In genomic region chr15:102909536-102909935, GRCm38 (mm10) we compare ENCODE assay signal across 31 mouse cellular contexts. TPM values are rescaled to one million over a fixed set of nuclear protein-coding genes. Genes with fewer than 3 reads are reported as not detected.
DNase-seq lines count a peak whose midpoint lies in the region; ATAC-seq and TF ChIP-seq lines count a peak whose summit lies in the region.
"Had no signal": no experiment of that assay in that cellular context is flagged by ENCODE, and none has a peak within 500 bp of the region (broad histone marks: within the 10 kb centered on the region; RNA-seq: fewer than 3 reads in every experiment).

No protein-coding gene starts in this region.

- no peak overlapping the region for H3K4me3 ChIP-seq in hindbrain, embryonic 11.5 days (ENCODE audit: low read depth, low read length)
- no peak overlapping the region for H3K4me3 ChIP-seq in hindbrain, embryonic 12.5 days
- H3K4me3 ChIP-seq in midbrain, embryonic 10.5 days: no peak overlapping the region
- H3K4me3 ChIP-seq in midbrain, embryonic 13.5 days (replicated peaks): no peak overlapping the region
- no peak overlapping the region for H3K4me3 ChIP-seq in stomach, postnatal 0 days (ENCODE audit: low read depth, low read length)
- H3K4me3 ChIP-seq: embryonic facial prominence, embryonic 12.5 days; embryonic facial prominence, embryonic 15.5 days; forebrain, embryonic 13.5 days; heart, adult 2 months; heart, embryonic 10.5 days; hindbrain, embryonic 15.5 days had no signal

- peaks cover 83% of the 10 kb centered on the region for H3K27me3 ChIP-seq in hindbrain, embryonic 11.5 days (ENCODE audit: control insufficient read depth, insufficient read depth, low read length)
- peaks cover 95% of the 10 kb centered on the region for H3K27me3 ChIP-seq in hindbrain, embryonic 12.5 days
- H3K27me3 ChIP-seq in midbrain, embryonic 10.5 days (ENCODE audit: low read depth, poor library complexity, severe bottlenecking): peaks cover 100% of the 10 kb centered on the region
- H3K27me3 ChIP-seq in midbrain, embryonic 13.5 days: peaks cover 96% of the 10 kb centered on the region
- peaks cover 15% of the 10 kb centered on the region for H3K27me3 ChIP-seq in stomach, postnatal 0 days (ENCODE audit: control insufficient read depth, insufficient read depth, low read length)

- WGBS in hindbrain, embryonic 11.5 days: under 1% methylated on average over 4 of the region's 4 CpGs
- WGBS in hindbrain, embryonic 12.5 days: 0% methylated on average over 4 of the region's 4 CpGs
- under 1% methylated on average over 4 of the region's 4 CpGs for whole genome bisulfite sequencing in midbrain, embryonic 10.5 days
- 2% methylated on average over 4 of the region's 4 CpGs for WGBS in midbrain, embryonic 13.5 days
- WGBS in stomach, postnatal 0 days: 4% methylated on average over 4 of the region's 4 CpGs

- H3K4me2 ChIP-seq in hindbrain, embryonic 11.5 days (replicated peaks; ENCODE audit: low read depth, low read length): no peak overlapping the region
- H3K4me2 ChIP-seq in hindbrain, embryonic 12.5 days (replicated peaks): no peak overlapping the region
- no peak overlapping the region for H3K4me2 ChIP-seq in midbrain, embryonic 13.5 days (replicated peaks)
- H3K4me2 ChIP-seq in stomach, postnatal 0 days (replicated peaks; ENCODE audit: low read depth): no peak overlapping the region
- H3K4me2 ChIP-seq: embryonic facial prominence, embryonic 12.5 days; embryonic facial prominence, embryonic 15.5 days; forebrain, embryonic 13.5 days; heart, embryonic 13.5 days; hindbrain, embryonic 15.5 days had no signal

- H3K9me3 ChIP-seq in hindbrain, embryonic 11.5 days (ENCODE audit: control insufficient read depth, low read length): no peaks in the 10 kb centered on the region
- no peaks in the 10 kb centered on the region for H3K9me3 ChIP-seq in hindbrain, embryonic 12.5 days (replicated peaks)
- no peaks in the 10 kb centered on the region for H3K9me3 ChIP-seq in midbrain, embryonic 10.5 days (replicated peaks)
- no peaks in the 10 kb centered on the region for H3K9me3 ChIP-seq in midbrain, embryonic 13.5 days
- no peaks in the 10 kb centered on the region for H3K9me3 ChIP-seq in stomach, postnatal 0 days (ENCODE audit: control insufficient read depth, low read length)
- H3K9me3 ChIP-seq: embryonic facial prominence, embryonic 12.5 days; embryonic facial prominence, embryonic 15.5 days; forebrain, embryonic 13.5 days; heart, embryonic 10.5 days; heart, embryonic 13.5 days; hindbrain, embryonic 15.5 days had no signal

- H3K9ac ChIP-seq in hindbrain, embryonic 11.5 days (ENCODE audit: low read depth, low read length): no peak overlapping the region
- H3K9ac ChIP-seq in hindbrain, embryonic 12.5 days: no peak overlapping the region
- no peak overlapping the region for H3K9ac ChIP-seq in midbrain, embryonic 13.5 days (replicated peaks)
- no peak overlapping the region for H3K9ac ChIP-seq in stomach, postnatal 0 days (ENCODE audit: low read length)
- H3K9ac ChIP-seq: embryonic facial prominence, embryonic 12.5 days; embryonic facial prominence, embryonic 15.5 days; forebrain, embryonic 13.5 days; heart, embryonic 13.5 days; hindbrain, embryonic 15.5 days had no signal

- H3K27ac ChIP-seq in hindbrain, embryonic 11.5 days (ENCODE audit: low read depth, low read length): no peak overlapping the region
- no peak overlapping the region for H3K27ac ChIP-seq in hindbrain, embryonic 12.5 days
- no peak overlapping the region for H3K27ac ChIP-seq in midbrain, embryonic 10.5 days (replicated peaks)
- H3K27ac ChIP-seq in midbrain, embryonic 13.5 days: no peak overlapping the region
- no peak overlapping the region for H3K27ac ChIP-seq in stomach, postnatal 0 days (replicated peaks)
- H3K27ac ChIP-seq: embryonic facial prominence, embryonic 12.5 days; embryonic facial prominence, embryonic 15.5 days; forebrain, embryonic 13.5 days; heart, adult 2 months; heart, embryonic 10.5 days; heart, embryonic 13.5 days; hindbrain, embryonic 15.5 days had no signal

- no peak for ATAC-seq in hindbrain, embryonic 11.5 days (ENCODE audit: low FRiP score)
- no peak for ATAC-seq in hindbrain, embryonic 12.5 days (ENCODE audit: low FRiP score)
- ATAC-seq in midbrain, embryonic 13.5 days: no peak
- ATAC-seq in stomach, postnatal 0 days (ENCODE audit: low FRiP score, low TSS enrichment): no peak
- ATAC-seq: activated CD4-positive, CD25-positive, alpha-beta regulatory T cell, adult 4 months; forebrain, embryonic 13.5 days; forebrain, embryonic 16.5 days; intestine, embryonic 16.5 days had no signal

- TF ChIP-seq EP300 in stomach, postnatal 0 days (optimal IDR thresholded peaks at IDR 0.05): no peak

- no peak for TF ChIP-seq CTCF in stomach, postnatal 0 days (IDR thresholded peaks at IDR 0.05; ENCODE audit: low read depth)

- peak; percentile 57 for DNase-seq in embryo, embryonic 10.5 days (ENCODE audit: low spot score)
- DNase-seq in embryo, embryonic 10 days (ENCODE audit: low spot score): no peak
- peak; percentile 41 for DNase-seq in hindbrain, embryonic 11.5 days (ENCODE audit: low spot score)
- DNase-seq in midbrain, embryonic 10.5 days (ENCODE audit: low spot score): peak; percentile 19
- DNase-seq in embryo, embryonic 11 days: peak; percentile 39
- DNase-seq in stomach, postnatal 0 days (ENCODE audit: low spot score): no peak
- DNase-seq: adrenal gland, adult 8-10 months; adrenal gland, postnatal 25 days; cerebellum, adult 11-12 months; cerebellum, adult 8-10 months; cerebellum, postnatal 10 days; cerebellum, postnatal 36 days; gastrocnemius, postnatal 10 days; gastrocnemius, postnatal 36 days; heart, adult 2 months; heart, postnatal 14 days; heart, postnatal 4 days had no signal

- no peaks in the 10 kb centered on the region for H3K4me1 ChIP-seq in hindbrain, embryonic 11.5 days (replicated peaks; ENCODE audit: control insufficient read depth, insufficient read depth, low read length)
- H3K4me1 ChIP-seq in hindbrain, embryonic 12.5 days: no peaks in the 10 kb centered on the region
- H3K4me1 ChIP-seq in midbrain, embryonic 10.5 days: no peaks in the 10 kb centered on the region
- no peaks in the 10 kb centered on the region for H3K4me1 ChIP-seq in midbrain, embryonic 13.5 days (replicated peaks)
- H3K4me1 ChIP-seq in stomach, postnatal 0 days (replicated peaks; ENCODE audit: control insufficient read depth, insufficient read depth): no peaks in the 10 kb centered on the region
- H3K4me1 ChIP-seq: embryonic facial prominence, embryonic 12.5 days; embryonic facial prominence, embryonic 15.5 days; forebrain, embryonic 13.5 days; heart, embryonic 10.5 days; hindbrain, embryonic 15.5 days had no signal

- no peaks in the 10 kb centered on the region for H3K36me3 ChIP-seq in hindbrain, embryonic 11.5 days (ENCODE audit: control insufficient read depth, insufficient read depth, low read length)
- H3K36me3 ChIP-seq in hindbrain, embryonic 12.5 days: no peaks in the 10 kb centered on the region
- no peaks in the 10 kb centered on the region for H3K36me3 ChIP-seq in midbrain, embryonic 10.5 days
- no peaks in the 10 kb centered on the region for H3K36me3 ChIP-seq in midbrain, embryonic 13.5 days
- H3K36me3 ChIP-seq in stomach, postnatal 0 days (ENCODE audit: control insufficient read depth, insufficient read depth, low read length): no peaks in the 10 kb centered on the region
- H3K36me3 ChIP-seq: embryonic facial prominence, embryonic 12.5 days; embryonic facial prominence, embryonic 15.5 days; heart, embryonic 10.5 days; heart, embryonic 13.5 days; hindbrain, embryonic 15.5 days had no signal

RNA-seq across cellular contexts. Expression of gene Hoxc13, which starts 11.4 kb away (rescaled TPM):
- 0.11 and 0.48 TPM in 2 replicates for polyA plus RNA-seq in hindbrain, embryonic 11.5 days (2014; fragmentation: Nextera tagmentation; extraction: Ambion mirVana)
- polyA plus RNA-seq in hindbrain, embryonic 12.5 days (2016; fragmentation: Nextera tagmentation; extraction: Ambion mirVana): 0.09 and 0.17 TPM in 2 replicates
- polyA plus RNA-seq in midbrain, embryonic 10.5 days (2016; fragmentation: Nextera tagmentation; extraction: Ambion mirVana): not detected in 2 replicates
- polyA plus RNA-seq in midbrain, embryonic 13.5 days (2015; fragmentation: Nextera tagmentation; extraction: Ambion mirVana): not detected in 2 replicates
- 0.05 TPM in 1 of 2 replicates, not detected in the other for polyA plus RNA-seq in stomach, postnatal 0 days (2015; fragmentation: Nextera tagmentation; extraction: Ambion mirVana)
- polyA plus RNA-seq: activated CD4-positive, CD25-positive, alpha-beta regulatory T cell, adult 4 months; cortical plate, adult 2 months; forebrain, embryonic 13.5 days; forebrain, embryonic 16.5 days; heart, adult 2 months; heart, embryonic 10.5 days; heart, embryonic 16.5 days; hindbrain, embryonic 15.5 days; intestine, embryonic 16.5 days had no signal

RNA-seq across cellular contexts. Expression of gene Hoxc12, which starts 27.0 kb away (rescaled TPM):
- not detected in 2 replicates for polyA plus RNA-seq in hindbrain, embryonic 11.5 days (2014; fragmentation: Nextera tagmentation; extraction: Ambion mirVana)
- not detected in 2 replicates for polyA plus RNA-seq in hindbrain, embryonic 12.5 days (2016; fragmentation: Nextera tagmentation; extraction: Ambion mirVana)
- not detected in 2 replicates for polyA plus RNA-seq in midbrain, embryonic 10.5 days (2016; fragmentation: Nextera tagmentation; extraction: Ambion mirVana)
- not detected in 2 replicates for polyA plus RNA-seq in midbrain, embryonic 13.5 days (2015; fragmentation: Nextera tagmentation; extraction: Ambion mirVana)
- not detected in 2 replicates for polyA plus RNA-seq in stomach, postnatal 0 days (2015; fragmentation: Nextera tagmentation; extraction: Ambion mirVana)
- polyA plus RNA-seq: activated CD4-positive, CD25-positive, alpha-beta regulatory T cell, adult 4 months; brain, embryonic 14.5 days; cortical plate, adult 2 months; embryonic facial prominence, embryonic 12.5 days; forebrain, embryonic 13.5 days; forebrain, embryonic 16.5 days; heart, adult 2 months; heart, embryonic 10.5 days; heart, embryonic 13.5 days; heart, embryonic 16.5 days; hindbrain, embryonic 15.5 days; intestine, embryonic 16.5 days had no signal

RNA-seq across cellular contexts. Expression of gene Hoxc11, which starts 44.7 kb away (rescaled TPM):
- polyA plus RNA-seq in hindbrain, embryonic 11.5 days (2014; fragmentation: Nextera tagmentation; extraction: Ambion mirVana): not detected in 2 replicates
- polyA plus RNA-seq in hindbrain, embryonic 12.5 days (2016; fragmentation: Nextera tagmentation; extraction: Ambion mirVana): not detected in 2 replicates
- polyA plus RNA-seq in midbrain, embryonic 10.5 days (2016; fragmentation: Nextera tagmentation; extraction: Ambion mirVana): not detected in 2 replicates
- polyA plus RNA-seq in midbrain, embryonic 13.5 days (2015; fragmentation: Nextera tagmentation; extraction: Ambion mirVana): not detected in 2 replicates
- not detected in 2 replicates for polyA plus RNA-seq in stomach, postnatal 0 days (2015; fragmentation: Nextera tagmentation; extraction: Ambion mirVana)
- polyA plus RNA-seq: activated CD4-positive, CD25-positive, alpha-beta regulatory T cell, adult 4 months; brain, embryonic 14.5 days; cortical plate, adult 2 months; embryonic facial prominence, embryonic 12.5 days; embryonic facial prominence, embryonic 15.5 days; forebrain, embryonic 13.5 days; forebrain, embryonic 16.5 days; heart, adult 2 months; heart, embryonic 10.5 days; heart, embryonic 13.5 days; heart, embryonic 16.5 days; hindbrain, embryonic 15.5 days had no signal

RNA-seq across cellular contexts. Expression of gene Hoxc10, which starts 57.1 kb away (rescaled TPM):
- polyA plus RNA-seq in hindbrain, embryonic 11.5 days (2014; fragmentation: Nextera tagmentation; extraction: Ambion mirVana): not detected in 2 replicates
- not detected in 2 replicates for polyA plus RNA-seq in hindbrain, embryonic 12.5 days (2016; fragmentation: Nextera tagmentation; extraction: Ambion mirVana)
- not detected in 2 replicates for polyA plus RNA-seq in midbrain, embryonic 10.5 days (2016; fragmentation: Nextera tagmentation; extraction: Ambion mirVana)
- polyA plus RNA-seq in midbrain, embryonic 13.5 days (2015; fragmentation: Nextera tagmentation; extraction: Ambion mirVana): not detected in 2 replicates
- not detected in 2 replicates for polyA plus RNA-seq in stomach, postnatal 0 days (2015; fragmentation: Nextera tagmentation; extraction: Ambion mirVana)
- polyA plus RNA-seq: activated CD4-positive, CD25-positive, alpha-beta regulatory T cell, adult 4 months; brain, embryonic 14.5 days; cortical plate, adult 2 months; embryonic facial prominence, embryonic 12.5 days; embryonic facial prominence, embryonic 15.5 days; forebrain, embryonic 13.5 days; forebrain, embryonic 16.5 days; heart, adult 2 months; heart, embryonic 13.5 days; heart, embryonic 16.5 days; hindbrain, embryonic 15.5 days had no signal

RNA-seq across cellular contexts. Expression of gene Hoxc5, which starts 57.7 kb away (rescaled TPM):
- polyA plus RNA-seq in hindbrain, embryonic 11.5 days (2014; fragmentation: Nextera tagmentation; extraction: Ambion mirVana): 21.0 and 21.6 TPM in 2 replicates
- polyA plus RNA-seq in hindbrain, embryonic 12.5 days (2016; fragmentation: Nextera tagmentation; extraction: Ambion mirVana): 20.2 and 37.0 TPM in 2 replicates
- 0.04 and 0.06 TPM in 2 replicates for polyA plus RNA-seq in midbrain, embryonic 10.5 days (2016; fragmentation: Nextera tagmentation; extraction: Ambion mirVana)
- polyA plus RNA-seq in midbrain, embryonic 13.5 days (2015; fragmentation: Nextera tagmentation; extraction: Ambion mirVana): 0.09 TPM in 1 of 2 replicates, not detected in the other
- 18.0 and 18.2 TPM in 2 replicates for polyA plus RNA-seq in stomach, postnatal 0 days (2015; fragmentation: Nextera tagmentation; extraction: Ambion mirVana)
- polyA plus RNA-seq: activated CD4-positive, CD25-positive, alpha-beta regulatory T cell, adult 4 months; cortical plate, adult 2 months; forebrain, embryonic 13.5 days; forebrain, embryonic 16.5 days had no signal

Comparison
In these comparisons a context has a peak if more than half of its experiments do, and no peak if none do; other contexts are left out.
1. DNase-seq: peak in embryo, embryonic 10.5 days (single experiment), hindbrain, embryonic 11.5 days (single experiment), midbrain, embryonic 10.5 days (single experiment) and embryo, embryonic 11 days (single experiment); none in embryo, embryonic 10 days (single experiment) and stomach, postnatal 0 days (single experiment).